Mouse (Mus musculus): Measurements from ENCODE around the gene Cldn16. TPM values are rescaled to one million over a fixed set of nuclear protein-coding genes. Genes with fewer than 3 reads are reported as not detected.
A peak's percentile ranks its signal among the peaks of the same experiment; 100 is the strongest.
"Not testable (repeated sequence)": the region's sequence is repeated elsewhere in the genome, so short reads cannot be mapped to it uniquely, and the experiment has no call there.

Cldn16 gene
- polyA plus RNA-seq, 1 experiment from 2014 or later = not detected

DNA sequence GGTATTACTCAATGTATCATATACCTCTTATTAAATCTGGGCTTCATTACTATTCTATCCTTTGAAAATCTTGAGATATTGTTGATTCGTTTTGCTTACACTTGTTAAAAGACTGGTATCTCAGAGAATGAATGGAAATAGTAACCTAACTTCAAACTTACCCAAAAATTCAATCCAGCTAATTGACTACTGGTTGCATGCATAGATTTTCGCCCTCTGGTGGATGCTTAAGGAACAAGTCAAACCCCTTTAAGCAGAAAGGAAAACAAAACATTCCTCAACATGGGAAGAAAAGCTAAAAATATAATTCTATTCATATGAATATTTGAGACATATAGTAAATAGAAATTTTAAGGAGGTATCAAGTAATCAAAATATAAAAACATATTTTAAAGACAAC lies 32.8 kb downstream of the Cldn16 start:
- no peak overlapping the region for H3K27ac ChIP-seq (replicated peaks)
- no peak for ATAC-seq (ENCODE audit: low FRiP score, low read depth)

DNA sequence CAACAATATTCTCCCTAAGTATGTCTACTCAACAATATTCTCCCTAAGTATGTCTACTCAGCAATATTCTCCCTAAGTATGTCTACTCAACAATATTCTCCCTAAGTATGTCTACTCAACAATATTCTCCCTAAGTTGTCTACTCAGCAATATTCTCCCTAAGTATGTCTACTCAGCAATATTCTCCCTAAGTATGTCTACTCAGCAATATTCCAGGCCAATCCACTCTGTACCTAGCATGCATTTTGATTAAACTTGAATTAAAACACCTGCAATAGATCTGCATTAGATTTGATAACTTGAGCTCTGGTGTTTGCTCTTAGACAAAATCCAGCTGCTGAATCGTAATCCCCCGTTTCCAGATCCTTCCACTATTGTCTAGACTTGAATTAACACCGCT lies 36.8 kb downstream of the Cldn16 start:
- H3K4me2 ChIP-seq; H3K27ac ChIP-seq (replicated peaks); H3K9me3 ChIP-seq; H3K4me3 ChIP-seq; H3K27me3 ChIP-seq; H3K36me3 ChIP-seq; H3K4me1 ChIP-seq (replicated peaks); ATAC-seq (ENCODE audit: low FRiP score, low read depth); H3K9ac ChIP-seq: not testable (repeated sequence)
- WGBS = 94% methylated on average over 3 of the region's 3 CpGs

More for the DNA sequence above, 32.8 kb downstream of the Cldn16 start:
- 12% methylated on average over 2 of the region's 2 CpGs for WGBS
- Histone ChIP-seq H3K27me3 (no peaks in the 10 kb centered on the region), H3K9me3 (no peaks in the 10 kb centered on the region), H3K4me2 (no peak overlapping the region), H3K9ac (no peak overlapping the region), H3K4me3 (no peak overlapping the region), H3K36me3 (no peaks in the 10 kb centered on the region), H3K4me1 (replicated peaks) (no peaks in the 10 kb centered on the region)

DNA sequence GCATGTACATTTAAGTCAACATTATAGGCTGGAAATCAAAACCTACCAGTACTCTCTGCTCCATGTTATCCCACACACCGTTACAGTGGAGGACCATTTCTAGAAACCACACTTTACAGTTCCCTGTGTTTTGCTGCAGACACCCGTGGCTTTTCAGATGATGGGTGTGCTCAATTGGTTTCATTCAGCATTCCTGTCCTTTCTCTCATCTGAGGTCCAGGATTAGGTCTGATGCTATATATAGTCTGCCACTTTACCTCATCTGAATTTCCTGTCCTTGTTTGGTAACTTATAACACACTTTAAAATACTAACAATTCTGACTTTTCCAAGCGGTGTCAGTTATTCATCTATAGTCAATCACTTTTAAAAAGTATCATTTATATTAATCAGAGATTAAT lies 37.8 kb downstream of the Cldn16 start:
- no peak for ATAC-seq (ENCODE audit: low FRiP score, low read depth)
- no peaks in the 10 kb centered on the region for H3K27me3 ChIP-seq
- no peak overlapping the region for H3K4me2 ChIP-seq
- no peaks in the 10 kb centered on the region for H3K9me3 ChIP-seq
- H3K36me3 ChIP-seq = no peaks in the 10 kb centered on the region
- H3K4me3 ChIP-seq = no peak overlapping the region
- no peak overlapping the region for H3K27ac ChIP-seq (replicated peaks)
- no peak overlapping the region for H3K9ac ChIP-seq
- H3K4me1 ChIP-seq (replicated peaks) = no peaks in the 10 kb centered on the region
- WGBS = 94% methylated on average over 3 of the region's 3 CpGs

DNA sequence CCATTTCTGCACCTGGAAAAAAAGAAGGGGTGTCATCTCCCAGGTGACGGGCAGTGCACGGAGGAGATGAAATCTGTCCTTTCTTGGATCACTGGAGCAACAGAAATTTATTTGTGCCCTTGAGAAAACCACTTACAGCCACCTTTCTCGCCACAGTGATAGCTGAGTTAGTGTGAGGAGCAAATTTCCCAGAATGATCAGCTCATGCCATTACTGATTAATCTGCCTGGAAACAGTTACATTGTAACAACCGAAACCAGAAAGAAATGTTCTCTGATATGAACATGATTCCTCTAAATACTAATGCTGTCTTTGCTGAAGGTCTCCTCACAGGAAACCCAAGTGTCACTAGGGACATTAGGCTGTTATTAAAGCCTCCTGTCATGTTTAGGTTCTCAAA lies 42.0 kb downstream of the Cldn16 start:
- Histone ChIP-seq H3K9ac (no peak overlapping the region), H3K4me3 (no peak overlapping the region), H3K4me2 (no peak overlapping the region), H3K9me3 (no peaks in the 10 kb centered on the region), H3K27me3 (no peaks in the 10 kb centered on the region), H3K27ac (replicated peaks) (no peak overlapping the region), H3K36me3 (no peaks in the 10 kb centered on the region), H3K4me1 (replicated peaks) (no peaks in the 10 kb centered on the region)
- WGBS = 83% methylated on average over 4 of the region's 4 CpGs
- ATAC-seq (ENCODE audit: low FRiP score, low read depth) = no peak

DNA sequence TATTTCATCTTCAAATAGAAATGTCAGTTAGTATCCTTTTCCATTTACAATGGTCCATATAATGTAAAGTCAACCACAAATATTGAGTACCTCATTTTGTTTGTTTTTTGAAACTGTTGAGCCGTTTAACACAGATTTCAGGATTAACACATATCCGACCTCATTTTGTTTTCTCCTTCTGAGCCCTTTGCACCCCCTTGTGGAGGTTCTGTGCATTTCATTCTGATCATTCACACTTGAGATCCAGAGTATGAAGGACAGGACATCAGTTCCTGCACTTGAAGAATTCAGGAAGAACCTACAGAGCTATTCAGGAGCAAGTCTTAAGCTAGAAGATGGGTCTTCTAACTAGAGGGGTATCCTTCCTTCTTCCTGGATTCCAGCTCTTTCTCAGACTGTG lies 56.7 kb downstream of the Cldn16 start:
- WGBS = 80% methylated on average over 2 of the region's 2 CpGs
- H3K9me3 ChIP-seq = no peaks in the 10 kb centered on the region
- H3K9ac ChIP-seq = no peak overlapping the region
- H3K4me1 ChIP-seq (replicated peaks) = no peaks in the 10 kb centered on the region
- H3K27ac ChIP-seq (replicated peaks) = no peak overlapping the region
- H3K4me3 ChIP-seq = no peak overlapping the region
- no peaks in the 10 kb centered on the region for H3K36me3 ChIP-seq
- H3K27me3 ChIP-seq = no peaks in the 10 kb centered on the region
- no peak for ATAC-seq (ENCODE audit: low FRiP score, low read depth)
- no peak overlapping the region for H3K4me2 ChIP-seq

DNA sequence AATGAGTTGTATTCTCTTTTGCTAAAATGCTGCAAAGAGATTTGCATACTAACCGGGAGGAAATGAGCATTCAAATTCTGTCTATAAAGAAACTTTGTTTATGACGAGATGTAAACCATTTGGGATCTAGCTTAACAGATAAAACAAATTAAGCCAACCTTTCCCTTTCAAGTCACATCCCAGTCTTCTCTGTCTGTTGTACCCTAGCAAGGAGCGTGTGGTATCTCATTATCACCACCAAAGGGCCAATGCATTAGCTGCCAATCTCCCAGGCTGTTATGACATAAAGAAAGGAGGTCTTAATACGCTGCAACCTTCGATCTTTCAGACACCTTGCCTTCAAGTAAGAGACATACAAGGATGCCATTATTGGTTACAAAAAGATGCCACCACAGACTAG lies 62.9 kb downstream of the Cldn16 start:
- H3K9me3 ChIP-seq = no peaks in the 10 kb centered on the region
- WGBS = 65% methylated on average over 5 of the region's 5 CpGs
- H3K4me2 ChIP-seq = no peak overlapping the region
- H3K4me3 ChIP-seq = no peak overlapping the region
- no peaks in the 10 kb centered on the region for H3K27me3 ChIP-seq
- peaks cover 5% of the 10 kb centered on the region; the same call in 1 of the 2 replicates for H3K4me1 ChIP-seq (replicated peaks)
- no peak overlapping the region for H3K27ac ChIP-seq (replicated peaks)
- H3K36me3 ChIP-seq = no peaks in the 10 kb centered on the region
- H3K9ac ChIP-seq = no peak overlapping the region
- no peak for ATAC-seq (ENCODE audit: low FRiP score, low read depth)

DNA sequence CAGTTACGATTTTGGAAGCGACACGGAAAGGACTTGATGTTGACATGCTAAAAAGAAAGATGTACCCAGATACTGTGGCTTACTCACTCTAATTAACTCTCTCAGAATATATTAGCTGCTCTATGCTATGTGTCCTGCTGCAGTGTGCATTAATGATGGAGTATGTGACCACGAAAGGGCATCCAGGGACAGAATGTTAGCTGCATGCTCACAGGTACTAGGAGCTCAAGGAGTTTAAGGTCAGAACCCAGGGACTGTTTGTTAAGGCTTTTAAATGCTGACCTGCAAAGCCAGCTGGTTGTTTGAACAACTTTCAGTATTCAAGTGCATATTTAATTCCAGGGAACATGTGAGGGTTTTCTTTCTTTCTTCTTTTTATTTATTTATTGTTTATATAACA lies 63.7 kb downstream of the Cldn16 start, which contains the start of gene Tmem207:
Gene Tmem207 (minus strand): TSS at position 101 of the 400 bp plus-strand sequence.
- Histone ChIP-seq H3K9me3 (no peaks in the 10 kb centered on the region), H3K9ac (no peak within 1 kb of the TSS), H3K27me3 (no peaks in the 10 kb centered on the region), H3K4me1 (replicated peaks) (peaks cover 5% of the 10 kb centered on the region; the same call in 1 of the 2 replicates), H3K4me3 (no peak within 1 kb of the TSS), H3K4me2 (no peak within 1 kb of the TSS), H3K27ac (replicated peaks) (no peak within 1 kb of the TSS), H3K36me3 (no peaks in the 10 kb centered on the region)
- 71% methylated on average over 4 of the region's 4 CpGs for WGBS
- ATAC-seq (ENCODE audit: low FRiP score, low read depth) = no peak

DNA sequence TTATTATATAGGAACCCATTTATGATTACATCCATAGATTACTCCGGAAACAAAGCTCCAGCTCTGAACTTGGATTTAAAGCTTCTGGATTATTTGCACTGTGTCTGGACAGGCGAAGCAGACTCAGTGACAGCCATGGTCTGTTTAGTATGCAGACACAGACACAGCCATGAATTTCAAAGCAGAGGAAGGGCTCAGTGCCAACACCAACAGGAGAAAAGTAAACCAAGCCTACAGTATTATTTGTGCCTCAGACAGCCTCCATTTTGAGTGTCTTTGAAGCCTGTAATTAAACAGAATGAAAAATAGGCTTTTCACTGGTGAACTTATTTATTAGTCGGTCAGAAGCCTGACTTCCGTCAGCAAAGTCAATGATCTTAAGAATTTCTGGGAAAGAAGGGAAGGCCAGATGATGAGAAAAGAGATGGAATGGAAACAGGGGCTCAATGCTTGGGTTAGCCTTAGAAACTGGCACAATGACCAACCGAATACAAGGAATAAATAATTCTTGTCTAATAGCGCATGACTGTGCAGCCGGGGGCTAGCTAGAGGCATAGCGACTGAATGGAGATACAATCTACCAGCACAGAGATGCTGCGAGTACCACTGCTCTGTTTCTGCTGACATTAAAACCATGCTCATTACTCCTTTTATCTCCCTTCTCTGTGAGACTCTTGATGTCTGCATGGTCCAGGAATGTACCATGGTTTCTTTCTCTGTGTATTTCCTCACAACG lies 65.2 kb downstream of the Cldn16 start:
- no peak overlapping the region for H3K9ac ChIP-seq
- peak; percentile 95 for ATAC-seq (ENCODE audit: low FRiP score, low read depth)
- H3K27me3 ChIP-seq = no peaks in the 10 kb centered on the region
- whole genome bisulfite sequencing = 48% methylated on average over 10 of the region's 10 CpGs
- H3K4me1 ChIP-seq (replicated peaks) = peaks cover 5% of the 10 kb centered on the region; the same call in 1 of the 2 replicates
- peak overlapping the region; percentile 7; the same call in 1 of the 2 replicates for H3K27ac ChIP-seq (replicated peaks)
- H3K4me3 ChIP-seq = no peak overlapping the region
- 0 out of 2 replicates have a peak overlapping the region, but pooled peaks have one; percentile 1 for H3K4me2 ChIP-seq
- no peaks in the 10 kb centered on the region for H3K9me3 ChIP-seq
- no peaks in the 10 kb centered on the region for H3K36me3 ChIP-seq

DNA sequence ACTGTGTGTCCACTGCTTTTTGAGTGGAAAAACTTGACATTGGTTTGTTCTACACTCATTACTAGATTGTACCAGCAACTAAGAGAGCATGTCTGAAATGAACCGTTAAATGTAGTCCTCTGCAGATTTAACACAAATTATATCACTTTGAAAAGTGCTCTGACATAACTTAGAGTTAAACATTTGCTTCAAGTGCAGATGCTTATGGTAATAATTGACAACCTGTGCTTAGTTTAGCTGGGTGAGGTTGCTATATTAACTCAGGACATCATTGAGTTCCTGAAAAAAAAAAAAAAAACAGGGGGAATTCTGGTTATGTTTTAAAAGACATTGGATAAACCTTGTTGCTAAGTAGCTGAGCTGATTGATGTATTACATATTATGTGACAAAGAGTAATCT lies 67.5 kb downstream of the Cldn16 start:
- no peak overlapping the region for H3K4me3 ChIP-seq
- peaks cover 5% of the 10 kb centered on the region; the same call in 1 of the 2 replicates for H3K4me1 ChIP-seq (replicated peaks)
- no peak overlapping the region for H3K27ac ChIP-seq (replicated peaks)
- no peaks in the 10 kb centered on the region for H3K36me3 ChIP-seq
- H3K9ac ChIP-seq = no peak overlapping the region
- H3K27me3 ChIP-seq = no peaks in the 10 kb centered on the region
- no peak for ATAC-seq (ENCODE audit: low FRiP score, low read depth)
- 86% methylated on average over 1 of the region's 1 CpGs for WGBS
- no peak overlapping the region for H3K4me2 ChIP-seq
- no peaks in the 10 kb centered on the region for H3K9me3 ChIP-seq

DNA sequence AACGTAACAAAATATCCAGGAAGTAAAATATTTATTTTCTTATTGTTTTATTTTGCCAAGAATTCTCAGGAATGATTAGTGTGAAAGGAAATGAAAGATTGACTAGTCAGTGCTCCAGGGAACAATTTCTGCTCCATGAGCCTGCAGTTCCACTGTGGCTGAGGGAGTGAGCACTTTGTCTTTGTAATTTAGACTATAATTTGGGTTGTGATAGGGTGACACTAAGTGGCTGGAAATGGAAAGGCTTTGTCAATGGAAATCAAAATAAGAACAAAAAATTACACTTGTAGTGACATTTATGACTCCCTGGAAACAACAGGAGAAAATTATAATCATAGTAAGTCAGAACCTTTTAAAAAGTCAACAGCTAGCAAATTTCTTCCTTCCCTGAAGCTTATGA lies 69.4 kb downstream of the Cldn16 start:
- no peaks in the 10 kb centered on the region for H3K36me3 ChIP-seq
- H3K9ac ChIP-seq = no peak overlapping the region
- H3K27ac ChIP-seq (replicated peaks) = no peak overlapping the region
- H3K4me1 ChIP-seq (replicated peaks) = peaks cover 5% of the 10 kb centered on the region; the same call in 1 of the 2 replicates
- no peaks in the 10 kb centered on the region for H3K9me3 ChIP-seq
- ATAC-seq (ENCODE audit: low FRiP score, low read depth) = no peak
- no peak overlapping the region for H3K4me3 ChIP-seq
- H3K27me3 ChIP-seq = no peaks in the 10 kb centered on the region
- H3K4me2 ChIP-seq = no peak overlapping the region
- WGBS = 76% methylated on average over 1 of the region's 1 CpGs
